Mouse (Mus musculus): Measurements from ENCODE around the gene Pop4.
"Not testable (repeated sequence)": the region's sequence is repeated elsewhere in the genome, so short reads cannot be mapped to it uniquely, and the experiment has no call there.

The Pop4 gene

GRCm38 (mm10) chr7:38270703-38271510 lies at the start of gene Pop4:
Gene Pop4, minus strand, starts transcription at chr7:38271423.
- peak; percentile 94 for DNase-seq (ENCODE audit: extremely low spot score)

- no peak for DNase-seq (ENCODE audit: extremely low spot score)
Measured at GRCm38 (mm10) chr7:38320641-38321040, 49.4 kb upstream of the Pop4 start.

GRCm38 (mm10) chr7:38282192-38282591 lies 11.0 kb upstream of the Pop4 start:
- not testable (repeated sequence) for DNase-seq (ENCODE audit: extremely low spot score)

- no peak for DNase-seq (ENCODE audit: extremely low spot score)
Measured at GRCm38 (mm10) chr7:38272551-38272950, 1.3 kb upstream of the Pop4 start.

- peak; percentile 17 for DNase-seq (ENCODE audit: extremely low spot score)
Measured at GRCm38 (mm10) chr7:38271859-38272258, 636 bp upstream of the Pop4 start.

- DNase-seq (ENCODE audit: extremely low spot score) = no peak
Measured at GRCm38 (mm10) chr7:38271511-38271811, 238 bp upstream of the Pop4 start.

GRCm38 (mm10) chr7:38267006-38267680 lies 4.1 kb downstream of the Pop4 start:
- DNase-seq (ENCODE audit: extremely low spot score) = peak; percentile 59

- no peak for DNase-seq (ENCODE audit: extremely low spot score)
Measured at GRCm38 (mm10) chr7:38262406-38262805, 8.8 kb downstream of the Pop4 start.

- no peak for DNase-seq (ENCODE audit: extremely low spot score)
Measured at GRCm38 (mm10) chr7:38259631-38260030, 11.6 kb downstream of the Pop4 start.

GRCm38 (mm10) chr7:38253441-38253840 lies 17.8 kb downstream of the Pop4 start:
- DNase-seq (ENCODE audit: extremely low spot score) = no peak

GRCm38 (mm10) chr7:38251494-38252216 lies 19.6 kb downstream of the Pop4 start:
- no peak for DNase-seq (ENCODE audit: extremely low spot score)

GRCm38 (mm10) chr7:38242417-38242816 lies 28.8 kb downstream of the Pop4 start:
- no peak for DNase-seq (ENCODE audit: extremely low spot score)

- no peak for DNase-seq (ENCODE audit: extremely low spot score)
Measured at GRCm38 (mm10) chr7:38237140-38237539, 34.1 kb downstream of the Pop4 start.

GRCm38 (mm10) chr7:38236400-38237105 lies 34.7 kb downstream of the Pop4 start:
- no peak for DNase-seq (ENCODE audit: extremely low spot score)

- DNase-seq (ENCODE audit: extremely low spot score) = no peak
Measured at GRCm38 (mm10) chr7:38230285-38230684, 40.9 kb downstream of the Pop4 start.

- no peak for DNase-seq (ENCODE audit: extremely low spot score)
Measured at GRCm38 (mm10) chr7:38228329-38228728, 42.9 kb downstream of the Pop4 start.

- DNase-seq (ENCODE audit: extremely low spot score) = peak; percentile 94
Measured at GRCm38 (mm10) chr7:38227900-38228298, 43.3 kb downstream of the Pop4 start, which contains the start of gene Plekhf1. Gene Plekhf1, minus strand, starts transcription at chr7:38228016.

GRCm38 (mm10) chr7:38227181-38227899 lies 43.9 kb downstream of the Pop4 start:
- DNase-seq (ENCODE audit: extremely low spot score) = peak; percentile 68

- DNase-seq (ENCODE audit: extremely low spot score) = no peak
Measured at GRCm38 (mm10) chr7:38226226-38226625, 45.0 kb downstream of the Pop4 start.

GRCm38 (mm10) chr7:38224577-38225369 lies 46.5 kb downstream of the Pop4 start:
- DNase-seq (ENCODE audit: extremely low spot score) = no peak

All from embryo, embryonic 9.5 days (tissue).